Mouse (Mus musculus) liver, postnatal 0 days (tissue): ENCODE results near the gene Nr3c2. TPM values are rescaled to one million over a fixed set of nuclear protein-coding genes. Genes with fewer than 3 reads are reported as not detected.

Experiments
- ATAC-seq: fragments of 200-750 bp; cut with Nextera tagmentation; 2 replicates; pipeline ENCODE4 v1.8.0; 2017; ENCODE audit warnings: mild to moderate bottlenecking, moderate library complexity
- DNase-seq: peaks from one replicate; pipeline ENCODE4 v3.0.0-alpha.2; 2016
- H3K27ac ChIP-seq: fragments of 300-500 bp; sonication (generic); 2 replicates; pipeline ENCODE4 v1.5.1; 2014; ENCODE audit warnings: antibody characterized with exemption, moderate library complexity, mild to moderate bottlenecking, low read depth
- H3K27me3 ChIP-seq: fragments of 300-500 bp; sonication (generic); 2 replicates; pipeline ENCODE4 v1.6.1; 2014; ENCODE audit warnings: low read length, control low read depth, mixed read lengths; ENCODE audit not compliant: insufficient read depth
- H3K36me3 ChIP-seq: fragments of 300-500 bp; sonication (generic); replicated peaks from 2 replicates; pipeline ENCODE4 v1.6.1; 2014; ENCODE audit warnings: mild to moderate bottlenecking, control low read depth, low read length, moderate library complexity, mixed read lengths; ENCODE audit not compliant: insufficient read depth
- H3K4me1 ChIP-seq: fragments of 300-500 bp; sonication (generic); 2 replicates; pipeline ENCODE4 v1.6.1; 2014; ENCODE audit warnings: antibody characterized with exemption, mild to moderate bottlenecking, control low read depth; ENCODE audit not compliant: insufficient read depth
- H3K4me2 ChIP-seq: fragments of 300-500 bp; sonication (generic); 2 replicates; pipeline ENCODE4 v1.6.1; 2014; ENCODE audit warnings: low read depth, mild to moderate bottlenecking, low read length, moderate library complexity, mixed read lengths
- H3K4me3 ChIP-seq: fragments of 300-500 bp; sonication (generic); 2 replicates; pipeline ENCODE4 v1.5.1; 2014; ENCODE audit warnings: low read depth, low read length
- H3K9ac ChIP-seq: fragments of 300-500 bp; sonication (generic); replicated peaks from 2 replicates; pipeline ENCODE4 v1.6.1; 2014; ENCODE audit warnings: mild to moderate bottlenecking, moderate library complexity
- H3K9me3 ChIP-seq: fragments of 300-500 bp; sonication (generic); 2 replicates; pipeline ENCODE4 v1.6.1; 2016; ENCODE audit warnings: mild to moderate bottlenecking, control low read depth, low read length, mixed read lengths
- CTCF ChIP-seq: sonication (generic); IDR thresholded peaks from 2 replicates; pipeline ENCODE4 v1.5.1; 2016; ENCODE audit warnings: antibody characterized with exemption, low read depth
- EP300 ChIP-seq: IDR thresholded peaks from 2 replicates; pipeline ENCODE4 v1.6.1; 2016; ENCODE audit warnings: antibody characterized with exemption, low read depth, mild to moderate bottlenecking
- WGBS: fragments of 180-500 bp; shearing (Covaris S2); extraction: QIAGEN DNeasy Blood & Tissue Kit; methylation state at CpG from one replicate; pipeline ENCODE4 v1.1.7; 2014; ENCODE audit not compliant: insufficient replicate concordance; 5-methylcytosine and 5-hydroxymethylcytosine counted together
- polyA plus RNA-seq: library from polyadenylated mRNA; unstranded; fragments of >200 nt; fragmentation: Nextera tagmentation; extraction: Ambion mirVana; gene quantifications from 2 replicates; pipeline ENCODE4 v1.2.1, GENCODE M21; 2015

Nr3c2 gene
- polyA plus RNA-seq, 1 experiment from 2014 or later, result 3.4 TPM

GRCm38 (mm10) chr8:77114769-77115168 is 215.5 kb downstream of the Nr3c2 start:
- DNase-seq, result no peak
- H3K4me2 ChIP-seq, result no peak overlapping the region
- no peak overlapping the region for H3K27ac ChIP-seq
- no peak overlapping the region for H3K9ac ChIP-seq
- no peaks in the 10 kb centered on the region for H3K27me3 ChIP-seq
- H3K4me3 ChIP-seq, result no peak overlapping the region
- no peaks in the 10 kb centered on the region for H3K36me3 ChIP-seq
- TF ChIP-seq CTCF (no peak), EP300 (no peak)
- no peaks in the 10 kb centered on the region for H3K4me1 ChIP-seq
- WGBS, result 79% methylated on average over 10 of the region's 10 CpGs
- no peaks in the 10 kb centered on the region for H3K9me3 ChIP-seq
- no peak for ATAC-seq

GRCm38 (mm10) chr8:77116419-77117079 is 217.3 kb downstream of the Nr3c2 start:
- TF ChIP-seq CTCF, result no peak
- TF ChIP-seq EP300, result no peak
- no peaks in the 10 kb centered on the region for H3K9me3 ChIP-seq
- H3K9ac ChIP-seq, result no peak overlapping the region
- no peaks in the 10 kb centered on the region for H3K36me3 ChIP-seq
- no peaks in the 10 kb centered on the region; the same call in 1 of the 2 replicates for H3K4me1 ChIP-seq
- no peaks in the 10 kb centered on the region for H3K27me3 ChIP-seq
- no peak overlapping the region for H3K4me2 ChIP-seq
- DNase-seq, result no peak
- no peak overlapping the region for H3K4me3 ChIP-seq
- no peak overlapping the region for H3K27ac ChIP-seq
- ATAC-seq, result no peak
- WGBS, result 44% methylated on average over 7 of the region's 7 CpGs

- ATAC-seq, result 0 out of 2 replicates have a peak, but pooled peaks have one; percentile 44
- TF ChIP-seq CTCF (no peak), EP300 (no peak)
- no peaks in the 10 kb centered on the region for H3K9me3 ChIP-seq
- no peaks in the 10 kb centered on the region; the same call in 1 of the 2 replicates for H3K4me1 ChIP-seq
- H3K9ac ChIP-seq, result no peak overlapping the region
- no peak overlapping the region for H3K4me3 ChIP-seq
- H3K4me2 ChIP-seq, result no peak overlapping the region
- H3K27ac ChIP-seq, result no peak overlapping the region
- H3K36me3 ChIP-seq, result no peaks in the 10 kb centered on the region
- H3K27me3 ChIP-seq, result no peaks in the 10 kb centered on the region
- 47% methylated on average over 10 of the region's 10 CpGs for WGBS
- no peak for DNase-seq
These were observed 221.7 kb downstream of the Nr3c2 start for GRCm38 (mm10) chr8:77120810-77121570.

GRCm38 (mm10) chr8:77121571-77121890 is 222.3 kb downstream of the Nr3c2 start:
- Histone ChIP-seq H3K4me2 (no peak overlapping the region), H3K27ac (no peak overlapping the region), H3K4me1 (no peaks in the 10 kb centered on the region; the same call in 1 of the 2 replicates), H3K4me3 (no peak overlapping the region), H3K36me3 (no peaks in the 10 kb centered on the region), H3K9me3 (no peaks in the 10 kb centered on the region), H3K27me3 (no peaks in the 10 kb centered on the region), H3K9ac (no peak overlapping the region)
- WGBS, result 36% methylated on average over 1 of the region's 1 CpGs
- DNase-seq, result no peak
- no peak for ATAC-seq
- TF ChIP-seq EP300 (no peak), CTCF (no peak)

- no peak for DNase-seq
- Histone ChIP-seq H3K4me1 (no peaks in the 10 kb centered on the region; the same call in 1 of the 2 replicates), H3K36me3 (no peaks in the 10 kb centered on the region), H3K27ac (no peak overlapping the region), H3K4me3 (no peak overlapping the region), H3K9ac (no peak overlapping the region), H3K9me3 (no peaks in the 10 kb centered on the region), H3K27me3 (no peaks in the 10 kb centered on the region), H3K4me2 (no peak overlapping the region)
- ATAC-seq, result no peak
- no peak for TF ChIP-seq EP300
- no peak for TF ChIP-seq CTCF
- WGBS, result 59% methylated on average over 5 of the region's 5 CpGs
These were observed 223.1 kb downstream of the Nr3c2 start for GRCm38 (mm10) chr8:77122300-77122699.

GRCm38 (mm10) chr8:77125777-77126176 is 226.5 kb downstream of the Nr3c2 start:
- no peak overlapping the region for H3K4me3 ChIP-seq
- H3K36me3 ChIP-seq, result no peaks in the 10 kb centered on the region
- 88% methylated on average over 7 of the region's 7 CpGs for WGBS
- no peaks in the 10 kb centered on the region for H3K9me3 ChIP-seq
- no peak overlapping the region for H3K4me2 ChIP-seq
- TF ChIP-seq CTCF (no peak), EP300 (no peak)
- ATAC-seq, result no peak
- H3K27ac ChIP-seq, result no peak overlapping the region
- no peak overlapping the region for H3K9ac ChIP-seq
- DNase-seq, result no peak
- H3K27me3 ChIP-seq, result no peaks in the 10 kb centered on the region
- H3K4me1 ChIP-seq, result no peaks in the 10 kb centered on the region; the same call in 1 of the 2 replicates
